8 mouse cellular contexts compared by ENCODE assay signal in the genomic region with DNA sequence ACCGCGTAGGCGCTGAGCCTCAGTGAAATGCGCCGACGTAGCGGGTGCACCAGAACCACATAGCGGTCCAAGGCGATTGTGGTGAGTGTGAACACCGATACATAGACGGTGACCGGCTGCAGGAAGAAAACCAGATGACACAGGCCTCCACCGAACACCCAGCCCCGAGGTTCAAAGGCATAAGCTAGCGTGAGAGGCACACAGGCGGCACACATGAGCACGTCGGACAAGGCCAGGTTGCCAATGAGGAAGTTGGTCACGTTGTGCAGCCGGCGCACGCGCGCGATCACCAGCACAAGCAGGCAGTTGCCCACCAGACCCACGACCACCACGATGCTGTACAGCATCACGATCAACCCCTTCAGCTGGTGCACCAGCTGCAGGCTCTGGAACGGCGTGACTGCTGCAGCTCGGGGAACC. TPM values are rescaled to one million over a fixed set of nuclear protein-coding genes. Genes with fewer than 3 reads are reported as not detected.
DNase-seq lines count a peak whose midpoint lies in the region; ATAC-seq and TF ChIP-seq lines count a peak whose summit lies in the region.

No protein-coding gene starts in this region.

- H3K9me3 ChIP-seq in E14TG2a.4 (ENCODE audit: low read length): peaks cover 50% of the 10 kb centered on the region
- no peaks in the 10 kb centered on the region for H3K9me3 ChIP-seq in hindbrain, embryonic 13.5 days
- H3K9me3 ChIP-seq in midbrain, embryonic 10.5 days (replicated peaks): no peaks in the 10 kb centered on the region

- H3K9ac ChIP-seq in hindbrain, embryonic 13.5 days: peak overlapping the region; percentile 63

- peaks cover 9% of the 10 kb centered on the region for H3K4me1 ChIP-seq in E14TG2a.4 (replicated peaks; ENCODE audit: low read depth, low read length)
- peaks cover 37% of the 10 kb centered on the region for H3K4me1 ChIP-seq in hindbrain, embryonic 13.5 days (replicated peaks)
- peaks cover 29% of the 10 kb centered on the region for H3K4me1 ChIP-seq in midbrain, embryonic 10.5 days

- H3K27ac ChIP-seq in gastrocnemius, adult 2 months: no peak overlapping the region
- no peak overlapping the region for H3K27ac ChIP-seq in hindbrain, embryonic 13.5 days
- H3K27ac ChIP-seq in midbrain, embryonic 10.5 days (replicated peaks): no peak overlapping the region

- intact Hi-C loops in gastrocnemius, adult 2 months (cut with DNase I): loop anchor here (10.0 kb wide), 1 partner anchor 137 kb away; no protein-coding TSS in a partner anchor

- no peak for TF ChIP-seq CTCF in gastrocnemius, adult 2 months (IDR thresholded peaks at IDR 0.05)
- no peak for TF ChIP-seq CTCF in E14TG2a.4 (conservative IDR thresholded peaks at IDR 0.05; ENCODE audit: low read length)

- ATAC-seq in hindbrain, embryonic 13.5 days (ENCODE audit: low FRiP score): peak; percentile 64

- H3K4me3 ChIP-seq in gastrocnemius, adult 2 months: peak overlapping the region; percentile 48
- peak overlapping the region; percentile 73 for H3K4me3 ChIP-seq in E14TG2a.4 (replicated peaks; ENCODE audit: low read length)
- H3K4me3 ChIP-seq in hindbrain, embryonic 13.5 days: peak overlapping the region; percentile 41
- peak overlapping the region; percentile 51 for H3K4me3 ChIP-seq in midbrain, embryonic 10.5 days

- H3K4me2 ChIP-seq in hindbrain, embryonic 13.5 days: peak overlapping the region; percentile 66

- no peak for DNase-seq in gastrocnemius, adult 2 months
- DNase-seq in gastrocnemius, postnatal 4 days (ENCODE audit: low spot score in 2 of 2): no peak
- no peak for DNase-seq in midbrain, embryonic 10.5 days (ENCODE audit: low spot score)
- DNase-seq in urinary bladder, postnatal 4 days (ENCODE audit: low spot score in 2 of 2): no peak
- DNase-seq in adrenal gland, adult 2 months: no peak
- no peak for DNase-seq in retina, postnatal 1 day

- H3K36me3 ChIP-seq in E14TG2a.4 (ENCODE audit: insufficient read depth, low read length): no peaks in the 10 kb centered on the region
- no peaks in the 10 kb centered on the region for H3K36me3 ChIP-seq in hindbrain, embryonic 13.5 days
- no peaks in the 10 kb centered on the region for H3K36me3 ChIP-seq in midbrain, embryonic 10.5 days

- H3K27me3 ChIP-seq in E14TG2a.4 (ENCODE audit: insufficient read depth, low read length): peaks cover 44% of the 10 kb centered on the region
- peaks cover 69% of the 10 kb centered on the region for H3K27me3 ChIP-seq in hindbrain, embryonic 13.5 days
- H3K27me3 ChIP-seq in midbrain, embryonic 10.5 days (ENCODE audit: low read depth, poor library complexity, severe bottlenecking): peaks cover 55% of the 10 kb centered on the region

- 15% methylated on average over 31 of the region's 31 CpGs for WGBS in hindbrain, embryonic 13.5 days
- 18% methylated on average over 31 of the region's 31 CpGs for WGBS in midbrain, embryonic 10.5 days

RNA-seq across cellular contexts. Expression of a gene that starts 0.5 kb away (rescaled TPM):
- not detected for total RNA-seq in gastrocnemius, adult 2 months (2021)
- total RNA-seq in gastrocnemius, postnatal 4 days (2021): not detected
- 0.12 and 0.17 TPM in 2 replicates for polyA plus RNA-seq in hindbrain, embryonic 13.5 days (2015; fragmentation: Nextera tagmentation; extraction: Ambion mirVana)
- not detected in 2 replicates for polyA plus RNA-seq in midbrain, embryonic 10.5 days (2016; fragmentation: Nextera tagmentation; extraction: Ambion mirVana)
- total RNA-seq in adrenal gland, adult 2 months (2021): 1 to 10 TPM in 1 of 2 experiments, under 1 TPM in 1; 0.41 to 1.2 TPM
- polyA plus RNA-seq in adrenal gland, adult 2 months (2012; rRNA removed): 1.4 and 1.5 TPM in 2 replicates
